Mouse (Mus musculus): ENCODE results near the gene Gm12695. TPM values are rescaled to one million over a fixed set of nuclear protein-coding genes. Genes with fewer than 3 reads are reported as not detected.

Gene Gm12695
- polyA plus RNA-seq, 1 experiment from 2014 or later, result not detected

DNA sequence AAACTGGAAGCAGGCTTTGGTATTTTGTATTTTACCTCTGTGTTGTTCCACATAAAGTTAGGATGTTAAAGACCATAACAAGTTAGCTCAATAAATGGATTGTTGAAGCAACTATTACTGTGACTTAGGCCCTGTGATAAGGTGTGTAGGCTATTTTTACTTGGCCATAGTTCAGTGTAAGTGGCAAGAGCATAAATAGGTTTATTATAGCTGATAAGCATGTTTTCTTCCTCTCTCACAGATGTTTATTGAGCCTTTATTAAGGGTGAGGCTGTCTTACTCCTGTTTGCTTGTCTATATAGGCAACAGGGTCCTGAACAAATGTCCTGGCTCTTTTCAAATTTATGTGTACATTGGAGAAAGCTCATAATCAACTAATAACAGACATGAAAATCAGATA, 104.0 kb downstream of the Gm12695 start:
- no peak overlapping the region for H3K27ac ChIP-seq (ENCODE audit: low read length)
- H3K36me3 ChIP-seq (ENCODE audit: control insufficient read depth, insufficient read depth), result no peaks in the 10 kb centered on the region
- no peak overlapping the region for H3K4me3 ChIP-seq (ENCODE audit: low read depth, low read length)
- H3K27me3 ChIP-seq (ENCODE audit: control insufficient read depth, insufficient read depth, low read depth, low read length), result no peaks in the 10 kb centered on the region
- ATAC-seq (ENCODE audit: low read depth), result no peak
- H3K4me1 ChIP-seq (ENCODE audit: control insufficient read depth, low read depth, low read length), result no peaks in the 10 kb centered on the region
- H3K9me3 ChIP-seq (replicated peaks; ENCODE audit: control insufficient read depth, low read length), result no peaks in the 10 kb centered on the region
- no peak overlapping the region for H3K9ac ChIP-seq (ENCODE audit: low read depth, low read length)
- no peak overlapping the region for H3K4me2 ChIP-seq (ENCODE audit: low read depth, low read length)

DNA sequence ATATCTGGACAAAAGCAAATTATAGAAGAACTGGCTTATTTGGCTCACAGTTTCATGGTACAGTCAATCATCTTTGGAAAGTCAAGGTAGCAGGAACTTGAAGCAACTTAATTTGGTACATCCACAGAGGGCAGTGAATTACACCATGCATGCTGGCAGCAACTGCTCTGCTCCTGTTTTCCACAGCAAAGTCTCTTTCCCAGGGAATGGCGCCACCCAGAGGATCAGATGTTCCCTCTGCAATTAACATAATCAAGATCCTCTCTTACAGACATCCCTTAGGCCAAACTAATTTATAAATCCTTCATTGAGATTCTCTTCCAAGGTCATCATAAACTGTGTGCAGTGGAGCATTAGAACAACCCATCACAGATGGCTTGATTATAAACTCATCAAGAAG, 104.8 kb downstream of the Gm12695 start:
- Histone ChIP-seq H3K9ac (ENCODE audit: low read depth, low read length) (no peak overlapping the region), H3K4me3 (ENCODE audit: low read depth, low read length) (no peak overlapping the region), H3K9me3 (replicated peaks; ENCODE audit: control insufficient read depth, low read length) (no peaks in the 10 kb centered on the region), H3K27me3 (ENCODE audit: control insufficient read depth, insufficient read depth, low read depth, low read length) (no peaks in the 10 kb centered on the region), H3K27ac (ENCODE audit: low read length) (no peak overlapping the region), H3K36me3 (ENCODE audit: control insufficient read depth, insufficient read depth) (no peaks in the 10 kb centered on the region), H3K4me1 (ENCODE audit: control insufficient read depth, low read depth, low read length) (no peaks in the 10 kb centered on the region), H3K4me2 (ENCODE audit: low read depth, low read length) (no peak overlapping the region)
- no peak for ATAC-seq (ENCODE audit: low read depth)
- WGBS (ENCODE audit: insufficient replicate concordance), result 16% methylated on average over 1 of the region's 1 CpGs

Other genes with a start within 250 kb of the Gm12695 start
- gene Cyp2j6, start 231.5 kb downstream of the Gm12695 start, polyA plus RNA-seq (2015; fragmentation: Nextera tagmentation; extraction: Ambion mirVana), result 1.6 and 1.8 TPM in 2 replicates
- 0.07 and 0.13 TPM in 2 replicates for gene Cyp2j9, start 193.6 kb downstream of the Gm12695 start, polyA plus RNA-seq (2015; fragmentation: Nextera tagmentation; extraction: Ambion mirVana)
- gene Cyp2j5, start 121.0 kb downstream of the Gm12695 start, polyA plus RNA-seq (2015; fragmentation: Nextera tagmentation; extraction: Ambion mirVana), result 0.52 and 0.69 TPM in 2 replicates

All from liver, embryonic 16.5 days (tissue).